Mouse (Mus musculus): ENCODE measurements at regions not wholly inside any gene's neighbourhood (a gene's known extent, or its start where the extent isn't known, plus 50 kb on each side); places are given as distances from the start of the nearest gene placed in this dataset.

- H3K36me3 ChIP-seq (ENCODE audit: control insufficient read depth, insufficient read depth, low read length) = no peaks in the 10 kb centered on the region
- H3K9me3 ChIP-seq (ENCODE audit: control insufficient read depth, low read depth, low read length) = no peaks in the 10 kb centered on the region
- ATAC-seq (ENCODE audit: insufficient number of reproducible peaks, insufficient read depth, low FRiP score, low read depth) = no peak
- H3K27me3 ChIP-seq (ENCODE audit: control insufficient read depth, insufficient read depth, low read length) = no peaks in the 10 kb centered on the region
- no peak overlapping the region for H3K4me2 ChIP-seq (replicated peaks; ENCODE audit: low read depth, low read length)
- no peak overlapping the region for H3K27ac ChIP-seq (ENCODE audit: low read length)
- H3K4me3 ChIP-seq (ENCODE audit: low read depth, low read length) = no peak overlapping the region
- 0 out of 2 replicates have a peak, but pooled peaks cover 4% of the 10 kb centered on the region for H3K4me1 ChIP-seq (ENCODE audit: control insufficient read depth, insufficient read depth, low read length)
- no peak overlapping the region for H3K9ac ChIP-seq (replicated peaks; ENCODE audit: low read depth, low read length)
- 59% methylated on average over 4 of the region's 4 CpGs for WGBS
Measured at GRCm38 (mm10) chr10:125735744-125736494, 230.0 kb upstream of the Lrig3 start.

DNA sequence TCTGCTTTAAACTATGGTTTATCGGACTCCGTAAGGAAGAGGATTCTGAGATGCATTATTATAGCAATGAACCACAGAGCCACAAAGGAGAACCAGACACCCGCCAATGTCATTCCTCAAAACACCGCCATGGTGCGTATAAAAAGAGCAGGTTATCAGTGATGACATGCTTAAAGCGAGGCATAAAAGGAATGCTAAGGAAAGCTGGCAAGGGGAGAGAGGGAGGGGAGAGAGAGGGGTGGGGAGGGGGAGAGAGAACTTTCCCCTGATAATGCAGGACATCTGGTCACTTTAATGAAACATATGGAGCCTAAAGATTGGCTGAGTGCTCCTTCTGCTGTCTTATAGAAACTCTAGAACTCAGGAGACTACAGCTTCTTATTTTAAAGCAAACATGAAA, 222.8 kb upstream of the Lrig3 start:
- Histone ChIP-seq H3K9ac (replicated peaks; ENCODE audit: low read depth, low read length) (no peak overlapping the region), H3K4me3 (ENCODE audit: low read depth, low read length) (no peak overlapping the region), H3K27ac (ENCODE audit: low read length) (peak overlapping the region; percentile 77), H3K9me3 (ENCODE audit: control insufficient read depth, low read depth, low read length) (no peaks in the 10 kb centered on the region), H3K4me2 (replicated peaks; ENCODE audit: low read depth, low read length) (peak overlapping the region; percentile 20; the same call in 1 of the 2 replicates), H3K27me3 (ENCODE audit: control insufficient read depth, insufficient read depth, low read length) (no peaks in the 10 kb centered on the region), H3K4me1 (ENCODE audit: control insufficient read depth, insufficient read depth, low read length) (peaks cover 21% of the 10 kb centered on the region; the same call in 1 of the 2 replicates), H3K36me3 (ENCODE audit: control insufficient read depth, insufficient read depth, low read length) (no peaks in the 10 kb centered on the region)
- WGBS = 37% methylated on average over 6 of the region's 6 CpGs
- ATAC-seq (ENCODE audit: insufficient number of reproducible peaks, insufficient read depth, low FRiP score, low read depth) = no peak

DNA sequence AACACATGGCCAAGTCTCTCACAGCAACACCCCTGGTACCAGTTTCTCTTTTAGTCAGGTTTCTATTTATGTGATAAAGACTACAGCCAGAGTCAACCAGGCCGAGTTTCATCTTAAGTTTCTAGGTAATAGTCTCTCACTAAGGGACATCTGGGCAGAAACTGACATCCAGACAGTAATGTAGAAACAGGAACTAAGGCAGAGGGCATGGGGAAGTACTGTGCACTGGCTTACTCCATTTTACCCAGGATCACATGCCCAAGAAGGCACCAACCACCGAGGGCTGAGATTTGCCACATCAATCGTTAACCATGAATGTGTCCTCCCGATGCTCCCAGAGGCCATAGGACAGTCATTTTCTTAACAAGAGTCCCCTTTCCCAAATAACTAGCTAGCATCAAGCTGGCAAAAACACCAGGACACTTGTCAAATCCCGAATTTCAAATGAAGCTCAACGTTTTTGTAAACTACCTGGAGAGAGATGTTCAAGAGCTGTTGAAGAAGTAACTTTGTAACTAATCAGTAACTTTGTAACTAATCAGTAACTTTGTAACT, 216.9 kb upstream of the Lrig3 start:
- no peaks in the 10 kb centered on the region for H3K27me3 ChIP-seq (ENCODE audit: control insufficient read depth, insufficient read depth, low read length)
- H3K9ac ChIP-seq (replicated peaks; ENCODE audit: low read depth, low read length) = no peak overlapping the region
- ATAC-seq (ENCODE audit: insufficient number of reproducible peaks, insufficient read depth, low FRiP score, low read depth) = no peak
- H3K9me3 ChIP-seq (ENCODE audit: control insufficient read depth, low read depth, low read length) = no peaks in the 10 kb centered on the region
- H3K4me1 ChIP-seq (ENCODE audit: control insufficient read depth, insufficient read depth, low read length) = peaks cover 9% of the 10 kb centered on the region; the same call in 1 of the 2 replicates
- H3K36me3 ChIP-seq (ENCODE audit: control insufficient read depth, insufficient read depth, low read length) = no peaks in the 10 kb centered on the region
- WGBS = 64% methylated on average over 6 of the region's 6 CpGs
- H3K4me2 ChIP-seq (replicated peaks; ENCODE audit: low read depth, low read length) = no peak overlapping the region
- no peak overlapping the region for H3K4me3 ChIP-seq (ENCODE audit: low read depth, low read length)
- no peak overlapping the region for H3K27ac ChIP-seq (ENCODE audit: low read length)

GRCm38 (mm10) chr10:125752506-125753218, 213.3 kb upstream of the Lrig3 start:
- no peak for ATAC-seq (ENCODE audit: insufficient number of reproducible peaks, insufficient read depth, low FRiP score, low read depth)
- Histone ChIP-seq H3K9ac (replicated peaks; ENCODE audit: low read depth, low read length) (no peak overlapping the region), H3K4me1 (ENCODE audit: control insufficient read depth, insufficient read depth, low read length) (no peaks in the 10 kb centered on the region), H3K4me2 (replicated peaks; ENCODE audit: low read depth, low read length) (no peak overlapping the region), H3K27ac (ENCODE audit: low read length) (no peak overlapping the region), H3K36me3 (ENCODE audit: control insufficient read depth, insufficient read depth, low read length) (no peaks in the 10 kb centered on the region), H3K4me3 (ENCODE audit: low read depth, low read length) (no peak overlapping the region), H3K9me3 (ENCODE audit: control insufficient read depth, low read depth, low read length) (no peaks in the 10 kb centered on the region), H3K27me3 (ENCODE audit: control insufficient read depth, insufficient read depth, low read length) (no peaks in the 10 kb centered on the region)
- 51% methylated on average over 10 of the region's 10 CpGs for WGBS

DNA sequence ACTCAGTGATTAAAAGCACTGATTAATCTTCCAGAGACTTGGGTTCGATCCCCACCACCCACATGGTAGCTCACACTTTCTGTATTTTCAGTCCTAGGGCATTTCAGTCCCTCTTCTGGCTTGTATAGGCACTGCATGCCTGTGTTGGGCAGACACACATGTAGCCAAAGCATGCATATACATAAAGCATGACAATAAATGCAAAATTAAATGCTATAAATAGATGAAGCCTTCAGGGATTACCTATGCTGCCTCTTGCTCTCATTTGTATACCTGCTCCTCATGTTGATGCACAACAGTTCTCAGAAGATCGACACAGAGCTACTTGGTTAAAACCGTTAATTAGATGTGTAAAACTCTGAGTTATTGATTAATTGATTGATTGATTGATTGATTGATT, 206.8 kb upstream of the Lrig3 start:
- Histone ChIP-seq H3K4me3 (ENCODE audit: low read depth, low read length) (no peak overlapping the region), H3K9me3 (ENCODE audit: control insufficient read depth, low read depth, low read length) (peaks cover 8% of the 10 kb centered on the region; the same call in 1 of the 2 replicates), H3K4me1 (ENCODE audit: control insufficient read depth, insufficient read depth, low read length) (no peaks in the 10 kb centered on the region), H3K4me2 (replicated peaks; ENCODE audit: low read depth, low read length) (no peak overlapping the region), H3K9ac (replicated peaks; ENCODE audit: low read depth, low read length) (no peak overlapping the region), H3K36me3 (ENCODE audit: control insufficient read depth, insufficient read depth, low read length) (no peaks in the 10 kb centered on the region), H3K27ac (ENCODE audit: low read length) (no peak overlapping the region), H3K27me3 (ENCODE audit: control insufficient read depth, insufficient read depth, low read length) (no peaks in the 10 kb centered on the region)
- ATAC-seq (ENCODE audit: insufficient number of reproducible peaks, insufficient read depth, low FRiP score, low read depth) = no peak
- WGBS = 91% methylated on average over 3 of the region's 3 CpGs

DNA sequence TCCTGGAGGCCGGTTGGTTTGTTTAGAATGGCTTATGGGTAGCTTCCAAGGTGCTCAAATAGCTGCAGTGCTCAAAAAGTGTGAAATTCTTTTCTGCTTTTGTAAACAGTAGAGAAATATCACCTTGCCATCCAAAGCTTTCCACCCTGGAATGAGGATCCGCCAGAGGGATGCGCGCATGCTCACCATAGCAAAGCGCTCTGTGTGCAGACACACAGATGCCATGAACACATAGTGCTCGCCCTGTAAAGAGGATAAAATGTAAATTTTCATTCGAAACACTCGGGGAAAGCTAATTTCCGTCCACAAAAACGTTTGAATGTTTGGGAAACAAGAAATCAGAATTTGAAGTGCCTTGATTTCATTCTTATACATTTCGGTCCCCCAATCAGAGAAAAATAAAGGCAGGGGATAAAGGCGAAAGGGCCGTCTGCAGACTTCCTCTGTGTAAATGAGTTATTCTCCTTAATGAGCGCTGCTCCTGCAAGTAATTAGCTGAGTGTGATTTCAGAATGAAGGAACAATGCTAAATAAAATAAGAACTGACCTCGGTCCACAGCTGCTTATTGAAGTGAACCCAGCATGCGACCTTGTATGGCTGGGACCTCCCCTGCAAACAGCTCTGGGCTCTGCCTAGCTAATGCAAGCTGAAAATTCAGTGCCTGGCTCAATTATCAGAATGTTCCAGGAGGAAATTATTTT, 203.4 kb upstream of the Lrig3 start:
- WGBS = 81% methylated on average over 16 of the region's 16 CpGs
- H3K9me3 ChIP-seq (ENCODE audit: control insufficient read depth, low read depth, low read length) = peaks cover 8% of the 10 kb centered on the region; the same call in 1 of the 2 replicates
- no peaks in the 10 kb centered on the region for H3K27me3 ChIP-seq (ENCODE audit: control insufficient read depth, insufficient read depth, low read length)
- no peak overlapping the region for H3K27ac ChIP-seq (ENCODE audit: low read length)
- no peak for ATAC-seq (ENCODE audit: insufficient number of reproducible peaks, insufficient read depth, low FRiP score, low read depth)
- no peak overlapping the region for H3K4me2 ChIP-seq (replicated peaks; ENCODE audit: low read depth, low read length)
- H3K9ac ChIP-seq (replicated peaks; ENCODE audit: low read depth, low read length) = no peak overlapping the region
- H3K4me3 ChIP-seq (ENCODE audit: low read depth, low read length) = no peak overlapping the region
- H3K4me1 ChIP-seq (ENCODE audit: control insufficient read depth, insufficient read depth, low read length) = no peaks in the 10 kb centered on the region
- H3K36me3 ChIP-seq (ENCODE audit: control insufficient read depth, insufficient read depth, low read length) = no peaks in the 10 kb centered on the region

GRCm38 (mm10) chr10:125764402-125765102, 201.4 kb upstream of the Lrig3 start:
- H3K4me1 ChIP-seq (ENCODE audit: control insufficient read depth, insufficient read depth, low read length) = no peaks in the 10 kb centered on the region
- no peak overlapping the region for H3K4me2 ChIP-seq (replicated peaks; ENCODE audit: low read depth, low read length)
- peaks cover 8% of the 10 kb centered on the region; the same call in 1 of the 2 replicates for H3K9me3 ChIP-seq (ENCODE audit: control insufficient read depth, low read depth, low read length)
- WGBS = 59% methylated on average over 10 of the region's 10 CpGs
- no peak overlapping the region for H3K9ac ChIP-seq (replicated peaks; ENCODE audit: low read depth, low read length)
- peak overlapping the region; percentile 52; the same call in 1 of the 2 replicates for H3K27ac ChIP-seq (ENCODE audit: low read length)
- no peaks in the 10 kb centered on the region for H3K27me3 ChIP-seq (ENCODE audit: control insufficient read depth, insufficient read depth, low read length)
- no peaks in the 10 kb centered on the region for H3K36me3 ChIP-seq (ENCODE audit: control insufficient read depth, insufficient read depth, low read length)
- no peak overlapping the region for H3K4me3 ChIP-seq (ENCODE audit: low read depth, low read length)
- ATAC-seq (ENCODE audit: insufficient number of reproducible peaks, insufficient read depth, low FRiP score, low read depth) = 0 out of 2 replicates have a peak, but pooled peaks have one; percentile 28

All from stomach, embryonic 14.5 days (tissue).